Comparison of ENCODE assay signal across 7 mouse cellular contexts in the genomic region with DNA sequence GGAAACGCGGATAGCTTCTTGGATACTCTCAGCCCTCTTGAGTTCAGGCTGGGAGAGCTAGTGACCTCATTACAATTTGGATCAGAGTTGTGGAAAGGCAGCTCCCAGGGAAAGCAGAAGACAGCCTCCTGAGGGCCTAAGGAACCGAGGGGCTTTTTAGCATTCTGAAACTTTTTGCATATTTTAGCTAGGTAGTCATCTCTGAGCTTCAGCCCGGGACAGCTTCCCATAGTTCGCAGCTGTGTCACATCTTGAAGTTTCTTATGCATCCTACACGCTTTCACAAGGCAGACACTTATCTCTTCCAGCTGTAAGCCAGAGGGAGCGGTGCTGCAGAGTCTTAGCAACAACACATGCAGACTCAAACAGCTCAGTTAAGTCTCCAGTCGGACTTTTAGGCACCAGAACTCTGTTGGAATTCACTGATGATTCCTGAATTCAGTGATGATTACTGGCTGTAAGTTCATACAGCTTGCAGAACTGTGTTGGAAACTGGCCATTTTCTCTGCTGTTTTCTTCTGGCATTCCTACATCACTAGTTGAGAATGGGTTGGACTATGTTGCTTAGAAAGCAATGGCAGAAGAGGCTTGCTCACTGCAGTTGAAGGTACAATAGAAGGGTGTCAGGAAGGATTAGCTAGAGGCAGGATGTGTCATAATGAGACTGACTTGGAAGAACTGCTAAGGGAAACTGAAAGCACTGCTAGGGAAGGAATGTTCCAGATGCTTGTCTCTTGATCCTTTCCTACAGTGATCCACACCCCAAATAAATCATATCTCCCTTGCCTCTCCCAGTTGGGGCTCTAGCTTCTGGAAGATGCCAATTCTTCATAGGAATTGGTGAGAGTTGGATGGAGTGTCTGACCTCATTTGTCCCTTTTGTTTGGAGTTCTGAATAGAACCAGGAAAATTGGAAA.
DNase-seq lines count a peak whose midpoint lies in the region.

No protein-coding gene starts in this region.

- peak; percentile 7 for DNase-seq in left cerebral cortex, adult 11 months (ENCODE audit: low spot score)
- no peak for DNase-seq in left cerebral cortex, postnatal 4 days
- DNase-seq in frontal cortex, adult 2 months (ENCODE audit: extremely low spot score in 1 of 2, low spot score in 1 of 2) = peak; percentile 5 to 21
- peak; percentile 2 to 24 for DNase-seq in heart, postnatal 36 days
- peak; percentile 41 for DNase-seq in skeletal muscle tissue, adult 2 months (ENCODE audit: low read depth, low spot score)
- DNase-seq in thymus, postnatal 4 days = no peak
- DNase-seq in cerebellum, adult 11 months = no peak

- intact Hi-C loops in left cerebral cortex, postnatal 4 days (cut with DNase I) = no loop called here
- intact Hi-C loops in heart, postnatal 36 days (cut with DNase I) = loop anchor here (5.0 kb wide), 1 partner anchor 37 kb away; no protein-coding TSS in a partner anchor

Comparison
In these comparisons a context has a peak if more than half of its experiments do, and no peak if none do; other contexts are left out.
1. DNase-seq: peak in left cerebral cortex, adult 11 months (single experiment), frontal cortex, adult 2 months (2 of 2), heart, postnatal 36 days (2 of 2) and skeletal muscle tissue, adult 2 months (single experiment); none in left cerebral cortex, postnatal 4 days (single experiment), thymus, postnatal 4 days (single experiment) and cerebellum, adult 11 months (single experiment).